Mouse (Mus musculus) forebrain, embryonic 12.5 days (tissue): Measurements from ENCODE around the gene Whrn. TPM values are rescaled to one million over a fixed set of nuclear protein-coding genes. Genes with fewer than 3 reads are reported as not detected.

ENCODE experiments used
- ATAC-seq: fragments of 200-750 bp; cut with Nextera tagmentation; 2 replicates; pipeline ENCODE4 v1.8.0; 2017; ENCODE audit warnings: moderate TSS enrichment; ENCODE audit not compliant: low FRiP score
- H3K27ac ChIP-seq: fragments of 300-500 bp; sonication (generic); 2 replicates; pipeline ENCODE4 v1.5.1; 2016; ENCODE audit warnings: mild to moderate bottlenecking
- H3K27me3 ChIP-seq: fragments of 300-500 bp; sonication (generic); 2 replicates; pipeline ENCODE4 v1.6.1; 2016; ENCODE audit warnings: mild to moderate bottlenecking
- H3K36me3 ChIP-seq: fragments of 300-500 bp; sonication (generic); replicated peaks from 2 replicates; pipeline ENCODE4 v1.6.1; 2016; ENCODE audit warnings: mild to moderate bottlenecking
- H3K4me1 ChIP-seq: fragments of 300-500 bp; sonication (generic); 2 replicates; pipeline ENCODE4 v1.6.1; 2016
- H3K4me2 ChIP-seq: fragments of 300-500 bp; sonication (generic); 2 replicates; pipeline ENCODE4 v1.6.1; 2016; ENCODE audit warnings: mild to moderate bottlenecking, moderate library complexity
- H3K4me3 ChIP-seq: fragments of 300-500 bp; sonication (generic); replicated peaks from 2 replicates; pipeline ENCODE4 v1.5.1; 2016; ENCODE audit warnings: mild to moderate bottlenecking
- H3K9ac ChIP-seq: fragments of 300-500 bp; sonication (generic); 2 replicates; pipeline ENCODE4 v1.6.1; 2016; ENCODE audit warnings: mild to moderate bottlenecking
- H3K9me3 ChIP-seq: fragments of 300-500 bp; sonication (generic); 2 replicates; pipeline ENCODE4 v1.6.1; 2016
- whole genome bisulfite sequencing: fragments of 180-500 bp; shearing (Covaris S2); methylation state at CpG from one replicate; pipeline ENCODE4 v1.1.7; 2016; 5-methylcytosine and 5-hydroxymethylcytosine counted together
- polyA plus RNA-seq: library from polyadenylated mRNA; unstranded; fragments of >200 nt; fragmentation: Nextera tagmentation; extraction: Ambion mirVana; gene quantifications from 2 replicates; pipeline ENCODE4 v1.2.1, GENCODE M21; 2016

Gene Whrn
- polyA plus RNA-seq, 1 experiment from 2014 or later = 10.5 TPM

- WGBS = 0% methylated on average over 19 of the region's 19 CpGs
- no peaks in the 10 kb centered on the region for H3K9me3 ChIP-seq
- peak overlapping the region; percentile 89 for H3K4me2 ChIP-seq
- ATAC-seq = peak; percentile 92
- H3K4me1 ChIP-seq = peaks cover 28% of the 10 kb centered on the region
- peaks cover 7% of the 10 kb centered on the region; the same call in 1 of the 2 replicates for H3K27me3 ChIP-seq
- H3K4me3 ChIP-seq = peak overlapping the region; percentile 65
- peaks cover under 1% of the 10 kb centered on the region; the same call in 1 of the 2 replicates for H3K36me3 ChIP-seq
- peak overlapping the region; percentile 76 for H3K27ac ChIP-seq
- H3K9ac ChIP-seq = peak overlapping the region; percentile 59
Observed at GRCm38 (mm10) chr4:63410583-63410934, 85.2 kb downstream of the Whrn start.

GRCm38 (mm10) chr4:63409908-63410582, 85.7 kb downstream of the Whrn start:
- Histone ChIP-seq H3K9me3 (no peaks in the 10 kb centered on the region), H3K9ac (peak overlapping the region; percentile 59), H3K36me3 (no peaks in the 10 kb centered on the region), H3K27ac (peak overlapping the region; percentile 76), H3K4me2 (peak overlapping the region; percentile 89), H3K27me3 (peaks cover 7% of the 10 kb centered on the region; the same call in 1 of the 2 replicates), H3K4me1 (peaks cover 33% of the 10 kb centered on the region), H3K4me3 (peak overlapping the region; percentile 65)
- WGBS = under 1% methylated on average over 39 of the region's 39 CpGs
- peak; percentile 72 for ATAC-seq

- peak overlapping the region; percentile 89 for H3K4me2 ChIP-seq
- H3K9ac ChIP-seq = peak overlapping the region; percentile 59
- peaks cover 40% of the 10 kb centered on the region for H3K4me1 ChIP-seq
- H3K36me3 ChIP-seq = no peaks in the 10 kb centered on the region
- peak overlapping the region; percentile 76 for H3K27ac ChIP-seq
- ATAC-seq = no peak
- H3K9me3 ChIP-seq = no peaks in the 10 kb centered on the region
- H3K4me3 ChIP-seq = peak overlapping the region; percentile 65
- WGBS = 2% methylated on average over 18 of the region's 18 CpGs
- H3K27me3 ChIP-seq = peaks cover 7% of the 10 kb centered on the region; the same call in 1 of the 2 replicates
Observed at GRCm38 (mm10) chr4:63409317-63409907, 86.4 kb downstream of the Whrn start.

- peak; percentile 61 for ATAC-seq
- Histone ChIP-seq H3K27ac (peak overlapping the region; percentile 64; the same call in 1 of the 2 replicates), H3K9me3 (no peaks in the 10 kb centered on the region), H3K4me3 (peak overlapping the region; percentile 65), H3K9ac (peak overlapping the region; percentile 38), H3K27me3 (peaks cover 7% of the 10 kb centered on the region; the same call in 1 of the 2 replicates), H3K36me3 (no peaks in the 10 kb centered on the region), H3K4me1 (peaks cover 47% of the 10 kb centered on the region), H3K4me2 (peak overlapping the region; percentile 89)
- 11% methylated on average over 8 of the region's 8 CpGs for WGBS
Observed at GRCm38 (mm10) chr4:63408649-63409048, 87.1 kb downstream of the Whrn start.

- Histone ChIP-seq H3K4me3 (peak overlapping the region; percentile 65), H3K36me3 (no peaks in the 10 kb centered on the region), H3K4me1 (peaks cover 51% of the 10 kb centered on the region), H3K4me2 (peak overlapping the region; percentile 89), H3K9ac (peak overlapping the region; percentile 38), H3K9me3 (no peaks in the 10 kb centered on the region), H3K27ac (peak overlapping the region; percentile 64; the same call in 1 of the 2 replicates), H3K27me3 (peaks cover 7% of the 10 kb centered on the region; the same call in 1 of the 2 replicates)
- 59% methylated on average over 7 of the region's 7 CpGs for WGBS
- no peak for ATAC-seq
Observed at GRCm38 (mm10) chr4:63408247-63408646, 87.5 kb downstream of the Whrn start.

- Histone ChIP-seq H3K4me1 (peaks cover 73% of the 10 kb centered on the region), H3K4me2 (no peak overlapping the region), H3K27ac (peak overlapping the region; percentile 92), H3K4me3 (no peak overlapping the region), H3K9me3 (no peaks in the 10 kb centered on the region), H3K27me3 (no peaks in the 10 kb centered on the region), H3K36me3 (no peaks in the 10 kb centered on the region), H3K9ac (no peak overlapping the region)
- ATAC-seq = no peak
- WGBS = 56% methylated on average over 4 of the region's 4 CpGs
Observed at GRCm38 (mm10) chr4:63405683-63406082, 90.1 kb downstream of the Whrn start.

- Histone ChIP-seq H3K9me3 (no peaks in the 10 kb centered on the region), H3K4me2 (no peak overlapping the region; the same call in 1 of the 2 replicates), H3K4me1 (peaks cover 75% of the 10 kb centered on the region), H3K9ac (no peak overlapping the region; the same call in 1 of the 2 replicates), H3K4me3 (no peak overlapping the region), H3K36me3 (no peaks in the 10 kb centered on the region), H3K27ac (peak overlapping the region; percentile 92), H3K27me3 (no peaks in the 10 kb centered on the region)
- WGBS = 28% methylated on average over 7 of the region's 7 CpGs
- ATAC-seq = peak; percentile 30
Observed at GRCm38 (mm10) chr4:63405051-63405450, 90.7 kb downstream of the Whrn start.

GRCm38 (mm10) chr4:63404205-63404604, 91.6 kb downstream of the Whrn start:
- peak overlapping the region; percentile 92 for H3K27ac ChIP-seq
- H3K27me3 ChIP-seq = no peaks in the 10 kb centered on the region
- no peaks in the 10 kb centered on the region for H3K9me3 ChIP-seq
- H3K4me2 ChIP-seq = peak overlapping the region; percentile 49; the same call in 1 of the 2 replicates
- H3K4me1 ChIP-seq = peaks cover 77% of the 10 kb centered on the region
- ATAC-seq = no peak
- no peak overlapping the region for H3K4me3 ChIP-seq
- no peaks in the 10 kb centered on the region for H3K36me3 ChIP-seq
- WGBS = 82% methylated on average over 7 of the region's 7 CpGs
- H3K9ac ChIP-seq = no peak overlapping the region

- Histone ChIP-seq H3K9me3 (no peaks in the 10 kb centered on the region), H3K4me3 (peak within 1 kb of the TSS; percentile 27), H3K4me1 (peaks cover 69% of the 10 kb centered on the region), H3K4me2 (peak within 1 kb of the TSS; percentile 49), H3K27me3 (no peaks in the 10 kb centered on the region), H3K27ac (peak within 1 kb of the TSS; percentile 92), H3K9ac (peak within 1 kb of the TSS; percentile 50), H3K36me3 (no peaks in the 10 kb centered on the region)
- peak; percentile 80 for ATAC-seq
- WGBS = 14% methylated on average over 17 of the region's 17 CpGs
Observed at GRCm38 (mm10) chr4:63403040-63403959, 92.5 kb downstream of the Whrn start, which contains the start of gene Akna. Gene Akna (minus strand): TSS chr4:63403354.

GRCm38 (mm10) chr4:63402558-63402957, 93.2 kb downstream of the Whrn start:
- H3K27ac ChIP-seq = peak overlapping the region; percentile 92
- peaks cover 5% of the 10 kb centered on the region for H3K36me3 ChIP-seq
- 73% methylated on average over 6 of the region's 6 CpGs for WGBS
- peak overlapping the region; percentile 49 for H3K4me2 ChIP-seq
- H3K4me3 ChIP-seq = peak overlapping the region; percentile 27
- peak overlapping the region; percentile 50 for H3K9ac ChIP-seq
- no peaks in the 10 kb centered on the region for H3K9me3 ChIP-seq
- ATAC-seq = peak; percentile 1; the same call in 1 of the 2 replicates
- H3K4me1 ChIP-seq = peaks cover 64% of the 10 kb centered on the region
- H3K27me3 ChIP-seq = no peaks in the 10 kb centered on the region

- Histone ChIP-seq H3K36me3 (peaks cover 10% of the 10 kb centered on the region), H3K4me1 (peaks cover 64% of the 10 kb centered on the region), H3K27me3 (no peaks in the 10 kb centered on the region), H3K4me3 (peak overlapping the region; percentile 27), H3K27ac (peak overlapping the region; percentile 92; the same call in 1 of the 2 replicates), H3K9ac (peak overlapping the region; percentile 50; the same call in 1 of the 2 replicates), H3K4me2 (peak overlapping the region; percentile 49), H3K9me3 (no peaks in the 10 kb centered on the region)
- ATAC-seq = no peak
- WGBS = 92% methylated on average over 8 of the region's 10 CpGs
Observed at GRCm38 (mm10) chr4:63402056-63402455, 93.7 kb downstream of the Whrn start.
